Mouse (Mus musculus): ENCODE measurements around the gene Plod2. TPM values are rescaled to one million over a fixed set of nuclear protein-coding genes. Genes with fewer than 3 reads are reported as not detected.

Gene Plod2
- total and polyA plus RNA-seq, 3 experiments = not detected

DNA sequence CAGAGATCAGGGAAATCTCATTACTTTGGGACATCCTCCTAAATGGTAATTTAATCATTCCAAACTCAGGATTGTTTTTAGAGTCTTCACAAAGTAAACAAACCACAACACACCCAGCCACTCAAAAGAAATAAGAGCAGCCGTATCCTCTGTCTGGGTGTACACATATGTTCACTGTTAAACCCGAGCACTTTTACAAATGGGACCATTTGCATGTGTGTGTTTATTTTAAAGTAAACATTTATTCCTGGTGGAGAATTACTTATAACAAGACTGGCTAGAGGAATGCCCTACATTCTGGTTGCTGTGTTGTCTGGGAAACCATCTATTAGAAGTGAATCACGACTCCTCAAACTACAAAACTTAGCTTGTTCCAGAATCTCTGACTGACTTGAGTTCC is 37.8 kb upstream of the Plod2 start:
- H3K36me3 ChIP-seq (ENCODE audit: control insufficient read depth in 1 of 2, insufficient read depth in 2 of 2, low read length in 2 of 2) = no peaks in the 10 kb centered on the region
- TF ChIP-seq NRF1 (IDR thresholded peaks at IDR 0.05; ENCODE audit: insufficient read depth, low read depth, low read length, poor library complexity, severe bottlenecking) = no peak
- TF ChIP-seq POLR2AphosphoS5 (IDR thresholded peaks at IDR 0.05; ENCODE audit: borderline replicate concordance, low read depth, low read length) = no peak
- no peak for TF ChIP-seq MAFK (IDR thresholded peaks at IDR 0.05; ENCODE audit: borderline replicate concordance, low read depth, low read length)
- TF ChIP-seq USF2 (IDR thresholded peaks at IDR 0.05; ENCODE audit: borderline replicate concordance in 1 of 2, insufficient read depth in 1 of 2, low read depth in 1 of 2, low read length in 2 of 2) = no peak
- H3K9me3 ChIP-seq (replicated peaks; ENCODE audit: insufficient read depth, low read length) = no peaks in the 10 kb centered on the region
- H3K9ac ChIP-seq (ENCODE audit: control insufficient read depth, low read depth, low read length, poor library complexity, severe bottlenecking) = no peak overlapping the region
- H3K27me3 ChIP-seq (ENCODE audit: control insufficient read depth in 1 of 2, insufficient read depth in 2 of 2, low read length in 2 of 2) = no peaks in the 10 kb centered on the region
- H3K27ac ChIP-seq (ENCODE audit: control insufficient read depth, low read depth, low read length) = no peak overlapping the region
- no peak overlapping the region for H3K4me3 ChIP-seq (ENCODE audit: control insufficient read depth in 1 of 2, insufficient read depth in 1 of 2, low read depth in 2 of 2, low read length in 2 of 2)
- H3K79me2 ChIP-seq (ENCODE audit: control insufficient read depth, insufficient read depth, low read length, poor library complexity) = no peaks in the 10 kb centered on the region
- no peak for DNase-seq (ENCODE audit: low read depth, low spot score)
- H3K4me1 ChIP-seq (ENCODE audit: control insufficient read depth in 1 of 2, insufficient read depth in 2 of 2, low read length in 2 of 2) = no peaks in the 10 kb centered on the region

DNA sequence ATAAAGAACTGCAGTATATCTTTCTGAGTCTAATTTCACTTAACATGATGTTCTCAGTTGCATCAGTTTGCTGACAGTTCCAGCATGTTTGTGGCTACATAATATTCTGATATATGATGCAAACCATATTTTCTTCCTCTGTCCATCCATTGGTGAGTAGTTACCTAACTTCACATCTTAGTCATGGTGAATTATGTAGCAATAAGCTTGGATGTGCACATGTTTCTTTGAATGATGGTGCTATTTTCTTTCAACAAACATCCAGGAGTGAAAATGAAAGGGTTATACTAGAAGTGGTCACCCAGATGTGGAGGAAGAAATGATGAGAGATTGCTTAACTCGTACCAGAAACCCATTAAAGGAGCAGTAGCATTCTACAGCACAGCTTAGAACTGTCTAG is 37.1 kb upstream of the Plod2 start:
- no peak for DNase-seq (ENCODE audit: low read depth, low spot score)
- TF ChIP-seq RCOR1 (IDR thresholded peaks at IDR 0.05; ENCODE audit: low read depth, low read length) (no peak), ETS1 (IDR thresholded peaks at IDR 0.05; ENCODE audit: low read depth, low read length) (no peak), MAFK (IDR thresholded peaks at IDR 0.05; ENCODE audit: borderline replicate concordance, low read depth, low read length) (no peak), CHD1 (IDR thresholded peaks at IDR 0.05; ENCODE audit: low read depth, low read length) (no peak), MAZ (IDR thresholded peaks at IDR 0.05; ENCODE audit: low read depth, low read length) (no peak)
- no peaks in the 10 kb centered on the region for H3K9me3 ChIP-seq (replicated peaks; ENCODE audit: insufficient read depth, low read length)
- no peak overlapping the region for H3K4me3 ChIP-seq (ENCODE audit: control insufficient read depth in 1 of 2, insufficient read depth in 1 of 2, low read depth in 2 of 2, low read length in 2 of 2)
- no peaks in the 10 kb centered on the region for H3K27me3 ChIP-seq (ENCODE audit: control insufficient read depth in 1 of 2, insufficient read depth in 2 of 2, low read length in 2 of 2)
- no peaks in the 10 kb centered on the region for H3K79me2 ChIP-seq (ENCODE audit: control insufficient read depth, insufficient read depth, low read length, poor library complexity)
- H3K36me3 ChIP-seq (ENCODE audit: control insufficient read depth in 1 of 2, insufficient read depth in 2 of 2, low read length in 2 of 2) = no peaks in the 10 kb centered on the region
- H3K27ac ChIP-seq (ENCODE audit: control insufficient read depth, low read depth, low read length) = no peak overlapping the region
- no peak overlapping the region for H3K9ac ChIP-seq (ENCODE audit: control insufficient read depth, low read depth, low read length, poor library complexity, severe bottlenecking)
- no peaks in the 10 kb centered on the region for H3K4me1 ChIP-seq (ENCODE audit: control insufficient read depth in 1 of 2, insufficient read depth in 2 of 2, low read length in 2 of 2)

DNA sequence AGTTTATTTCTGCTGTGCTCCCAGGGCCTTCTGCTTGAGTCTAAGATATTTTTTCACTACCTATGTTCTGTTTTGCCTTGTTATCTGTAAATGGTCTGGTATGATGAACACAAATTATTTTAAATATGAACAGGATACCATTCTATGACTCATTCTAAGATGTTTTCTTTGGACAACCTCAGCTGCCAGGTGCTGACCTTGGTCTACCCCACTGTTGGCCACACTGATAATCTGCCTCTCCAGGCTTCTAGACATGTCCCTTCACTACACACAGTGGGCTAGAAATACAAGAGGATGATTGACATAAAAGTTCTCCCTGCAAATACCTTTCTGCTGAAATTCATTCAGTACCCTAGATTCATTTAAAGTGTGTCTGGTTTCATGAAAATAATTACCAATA is 30.3 kb upstream of the Plod2 start:
- H3K27ac ChIP-seq (ENCODE audit: control insufficient read depth, low read depth, low read length) = no peak overlapping the region
- H3K4me1 ChIP-seq (ENCODE audit: control insufficient read depth in 1 of 2, insufficient read depth in 2 of 2, low read length in 2 of 2) = no peaks in the 10 kb centered on the region
- no peaks in the 10 kb centered on the region for H3K36me3 ChIP-seq (ENCODE audit: control insufficient read depth in 1 of 2, insufficient read depth in 2 of 2, low read length in 2 of 2)
- no peaks in the 10 kb centered on the region for H3K79me2 ChIP-seq (ENCODE audit: control insufficient read depth, insufficient read depth, low read length, poor library complexity)
- H3K4me3 ChIP-seq (ENCODE audit: control insufficient read depth in 1 of 2, insufficient read depth in 1 of 2, low read depth in 2 of 2, low read length in 2 of 2) = no peak overlapping the region
- H3K9me3 ChIP-seq (replicated peaks; ENCODE audit: insufficient read depth, low read length) = no peaks in the 10 kb centered on the region
- DNase-seq (ENCODE audit: low read depth, low spot score) = no peak
- peaks cover 2 to 4% of the 10 kb centered on the region in 2 experiments; a peak in 2 of 4 replicates for H3K27me3 ChIP-seq (ENCODE audit: control insufficient read depth in 1 of 2, insufficient read depth in 2 of 2, low read length in 2 of 2)
- no peak overlapping the region for H3K9ac ChIP-seq (ENCODE audit: control insufficient read depth, low read depth, low read length, poor library complexity, severe bottlenecking)
- TF ChIP-seq EP300 (IDR thresholded peaks at IDR 0.05; ENCODE audit: low read depth in 1 of 2, low read length in 2 of 2) (no peak), MYC (IDR thresholded peaks at IDR 0.05; ENCODE audit: low read depth, low read length) (no peak), RCOR1 (IDR thresholded peaks at IDR 0.05; ENCODE audit: low read depth, low read length) (no peak), MXI1 (IDR thresholded peaks at IDR 0.05; ENCODE audit: low read depth, low read length) (no peak), USF2 (IDR thresholded peaks at IDR 0.05; ENCODE audit: borderline replicate concordance in 1 of 2, insufficient read depth in 1 of 2, low read depth in 1 of 2, low read length in 2 of 2) (no peak), CHD2 (IDR thresholded peaks at IDR 0.05; ENCODE audit: low read length) (no peak), RAD21 (IDR thresholded peaks at IDR 0.05; ENCODE audit: low read depth, low read length) (no peak), USF1 (IDR thresholded peaks at IDR 0.05; ENCODE audit: low read depth, low read length) (no peak), ZMIZ1 (IDR thresholded peaks at IDR 0.05; ENCODE audit: low read depth, low read length) (no peak), GATA1 (IDR thresholded peaks at IDR 0.05; ENCODE audit: low read depth, low read length) (no peak), ZKSCAN1 (IDR thresholded peaks at IDR 0.05; ENCODE audit: low read depth, low read length) (no peak), NRF1 (IDR thresholded peaks at IDR 0.05; ENCODE audit: insufficient read depth, low read depth, low read length, poor library complexity, severe bottlenecking) (no peak), CHD1 (IDR thresholded peaks at IDR 0.05; ENCODE audit: low read depth, low read length) (no peak), ETS1 (IDR thresholded peaks at IDR 0.05; ENCODE audit: low read depth, low read length) (no peak), POLR2A (IDR thresholded peaks at IDR 0.05; ENCODE audit: control insufficient read depth in 1 of 2, insufficient read depth in 1 of 2, low read depth in 1 of 2, low read length in 2 of 2, poor library complexity in 1 of 2) (no peak), CTCF (IDR thresholded peaks at IDR 0.05 in 2 of 3, conservative IDR thresholded peaks at IDR 0.05 in 1 of 3; ENCODE audit: control insufficient read depth in 1 of 3, insufficient read depth in 1 of 3, low read depth in 2 of 3, low read length in 3 of 3, poor library complexity in 1 of 3, severe bottlenecking in 1 of 3) (no peak), GABPA (IDR thresholded peaks at IDR 0.05; ENCODE audit: low read depth, low read length) (no peak), JUND (IDR thresholded peaks at IDR 0.05; ENCODE audit: low read depth, low read length) (no peak)
